Mouse (Mus musculus) large intestine, adult 2 months (tissue): Measurements from ENCODE around the gene Gm3002. TPM values are rescaled to one million over a fixed set of nuclear protein-coding genes. Genes with fewer than 3 reads are reported as not detected.
"Not testable (repeated sequence)": the region's sequence is repeated elsewhere in the genome, so short reads cannot be mapped to it uniquely, and the experiment has no call there.

Experiments
- DNase-seq: peaks from one replicate; pipeline ENCODE4 v3.0.0-alpha.2; 2012; ENCODE audit warnings: low read depth, low spot score
- WGBS: fragments of 180-500 bp; shearing (Covaris S2); methylation state at CpG from one replicate; pipeline ENCODE4 v1.1.7; 2018; 5-methylcytosine and 5-hydroxymethylcytosine counted together
- polyA plus RNA-seq: library from polyadenylated mRNA; depleted of rRNA; stranded (reverse); fragments of >200 nt; gene quantifications from 2 replicates; pipeline ENCODE4 v1.2.3, GENCODE M21; 2012; rRNA removed

The Gm3002 gene
- polyA plus RNA-seq = 0.18 TPM in 1 of 2 replicates, not detected in the other

GRCm38 (mm10) chr14:3809774-3810173 is at the start of gene Gm3002:
Gene Gm3002, plus strand, starts transcription at chr14:3810074.
- WGBS = no CpG with 5 or more reads among the region's 31 CpGs
- DNase-seq = not testable (repeated sequence)

DNA sequence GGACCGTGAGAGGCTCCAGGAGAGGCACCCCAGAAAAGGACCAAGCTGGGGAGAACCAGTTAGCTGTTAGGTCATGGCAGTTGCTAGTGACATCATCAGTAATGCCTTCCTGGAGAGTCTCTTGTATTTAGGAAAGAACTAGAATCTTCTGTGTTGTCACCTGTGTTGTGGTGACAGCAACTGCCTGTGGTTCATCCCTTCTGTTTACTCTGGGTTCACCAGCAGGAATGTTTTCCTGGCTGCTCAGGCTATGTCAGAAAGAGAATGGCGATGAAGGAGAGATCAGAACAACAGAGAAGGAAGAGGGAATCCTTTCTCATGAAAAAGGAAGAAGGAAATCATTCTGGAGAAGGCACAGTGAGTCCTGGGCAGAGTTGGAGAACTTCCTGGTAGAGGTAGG is 36.1 kb downstream of the Gm3002 start, which contains the start of gene Gm3033:
Gm3033 (plus strand) TSS at position 301 of the 400 bp plus-strand sequence.
- WGBS = no CpG with 5 or more reads among the region's 2 CpGs
- DNase-seq = not testable (repeated sequence)

DNA sequence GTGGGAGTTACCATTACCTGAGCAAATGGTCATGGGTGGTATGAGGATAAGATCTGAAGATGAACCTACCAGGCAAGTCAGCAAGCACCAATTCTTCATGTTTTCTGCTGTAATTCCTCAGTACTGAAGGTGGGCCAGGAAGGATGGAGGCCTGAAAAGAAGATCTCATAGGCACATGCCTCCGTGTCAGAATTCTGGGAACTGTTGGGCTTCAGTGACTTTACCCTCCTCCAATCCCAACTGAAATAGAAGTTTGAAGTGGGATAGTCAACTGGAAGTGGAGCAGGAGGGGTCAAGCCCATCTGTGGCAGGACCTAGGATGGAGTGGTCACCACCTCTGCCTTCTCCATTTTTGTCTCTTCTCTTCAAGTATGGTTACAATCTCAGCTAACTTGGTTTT is 74.0 kb downstream of the Gm3002 start, which contains the start of gene Gm2916:
Gm2916 (plus strand) TSS at position 301 of the 400 bp plus-strand sequence.
- WGBS = no CpG with 5 or more reads among the region's 1 CpGs

GRCm38 (mm10) chr14:3931456-3931855 is 121.6 kb downstream of the Gm3002 start, which contains the start of gene Gm3029:
Gene Gm3029, plus strand, starts transcription at chr14:3931756.
- DNase-seq = not testable (repeated sequence)
- WGBS = 40% methylated on average over 1 of the region's 2 CpGs

More for the DNA sequence above, 74.0 kb downstream of the Gm3002 start, which contains the start of gene Gm2916:
- DNase-seq = not testable (repeated sequence)

DNA sequence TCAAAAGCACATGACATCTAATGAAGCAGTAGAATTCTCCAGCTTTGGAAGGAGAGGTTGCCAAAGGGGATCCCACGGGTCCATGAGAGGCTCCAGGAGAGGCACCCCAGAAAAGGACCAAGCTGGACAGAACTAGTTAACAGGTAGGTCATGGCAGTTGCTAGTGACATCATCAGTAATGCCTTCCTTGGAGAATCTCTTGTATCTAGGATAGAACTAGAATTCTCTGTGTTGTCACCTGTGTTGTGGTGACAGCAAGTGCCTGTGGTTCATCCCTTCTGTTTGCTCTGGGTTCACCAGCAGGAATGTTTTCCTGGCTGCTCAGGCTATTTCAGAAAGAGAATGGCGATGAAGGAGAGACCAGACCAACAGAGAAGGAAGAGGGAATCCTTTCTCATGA is 153.4 kb downstream of the Gm3002 start, which contains the start of gene Gm3095:
Gm3095 (plus strand) TSS at position 301 of the 400 bp plus-strand sequence.
- not testable (repeated sequence) for DNase-seq
- WGBS = no CpG with 5 or more reads among the region's 2 CpGs

GRCm38 (mm10) chr14:3998094-3998493 is 188.2 kb downstream of the Gm3002 start, which contains the start of gene Gm3099:
Gene Gm3099, plus strand, starts transcription at chr14:3998394.
- WGBS = 57% methylated on average over 1 of the region's 3 CpGs
- DNase-seq = not testable (repeated sequence)

Other genes with a start within 250 kb of the Gm3002 start
- gene Gm3012, start 175.6 kb upstream of the Gm3002 start, polyA plus RNA-seq = not detected in 2 replicates
- not detected in 2 replicates for gene Gm3020, start 158.0 kb upstream of the Gm3002 start, polyA plus RNA-seq
- not detected in 2 replicates for gene Gm3043, start 121.3 kb upstream of the Gm3002 start, polyA plus RNA-seq
- 0.06 TPM in 1 of 2 replicates, not detected in the other for gene Gm3033, start 36.2 kb downstream of the Gm3002 start, polyA plus RNA-seq
- not detected in 2 replicates for gene Gm2916, start 74.1 kb downstream of the Gm3002 start, polyA plus RNA-seq
- not detected in 2 replicates for gene Gm3029, start 121.7 kb downstream of the Gm3002 start, polyA plus RNA-seq
- gene Gm3095, start 153.5 kb downstream of the Gm3002 start, polyA plus RNA-seq = not detected in 2 replicates
- not detected in 2 replicates for gene Gm3099, start 188.3 kb downstream of the Gm3002 start, polyA plus RNA-seq
- 0.15 TPM in 1 of 2 replicates, not detected in the other for gene Gm5796, start 213.9 kb downstream of the Gm3002 start, polyA plus RNA-seq